Mouse (Mus musculus): ENCODE data around the gene Zfp598.
"Not testable (repeated sequence)": the region's sequence is repeated elsewhere in the genome, so short reads cannot be mapped to it uniquely, and the experiment has no call there.

Zfp598 gene

DNA sequence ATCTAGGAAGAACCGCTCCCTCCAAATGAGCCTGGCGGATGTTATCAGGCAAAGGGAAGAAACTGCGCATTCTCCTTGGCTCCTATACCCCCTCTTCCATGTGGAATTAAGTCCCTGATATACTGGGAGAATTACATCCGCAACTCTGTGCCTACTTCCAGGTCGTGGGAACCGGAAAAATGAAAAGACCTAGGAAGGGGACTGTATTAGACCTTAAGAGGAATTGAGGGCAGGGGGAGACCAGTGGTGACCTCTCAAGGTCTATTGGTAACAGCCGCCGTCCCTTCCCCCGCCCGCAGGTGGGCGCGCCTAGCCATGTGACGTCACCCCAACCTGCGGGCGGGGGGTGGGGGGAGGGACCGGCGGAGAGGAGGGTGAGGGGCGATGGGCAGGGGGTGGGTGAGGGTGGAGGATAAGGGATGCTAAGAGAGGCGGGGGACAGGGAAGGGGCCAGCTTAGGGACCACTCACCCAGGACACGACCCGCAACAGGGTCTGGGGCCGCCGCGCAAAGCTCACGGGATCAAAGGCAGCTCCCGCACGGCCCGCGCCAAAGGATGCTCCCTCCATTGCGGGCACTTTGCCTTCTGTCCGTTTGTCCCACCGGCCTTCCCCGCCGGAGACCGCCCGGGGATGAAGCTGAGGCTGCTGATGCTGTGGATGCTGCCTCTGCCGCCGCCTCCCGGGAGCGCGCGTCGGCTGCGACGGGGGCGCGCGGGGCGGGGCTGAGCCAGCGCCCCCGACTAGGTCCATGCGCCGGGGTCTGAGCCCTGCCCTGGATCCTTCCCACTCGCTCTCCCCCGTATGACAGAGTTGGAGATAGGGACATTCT, 20.0 kb downstream of the Zfp598 start, which contains the start of gene Syngr3:
TSS of gene Syngr3 (minus strand) at position 705 of the 831 bp plus-strand sequence.
- no peak for DNase-seq (ENCODE audit: low spot score)

DNA sequence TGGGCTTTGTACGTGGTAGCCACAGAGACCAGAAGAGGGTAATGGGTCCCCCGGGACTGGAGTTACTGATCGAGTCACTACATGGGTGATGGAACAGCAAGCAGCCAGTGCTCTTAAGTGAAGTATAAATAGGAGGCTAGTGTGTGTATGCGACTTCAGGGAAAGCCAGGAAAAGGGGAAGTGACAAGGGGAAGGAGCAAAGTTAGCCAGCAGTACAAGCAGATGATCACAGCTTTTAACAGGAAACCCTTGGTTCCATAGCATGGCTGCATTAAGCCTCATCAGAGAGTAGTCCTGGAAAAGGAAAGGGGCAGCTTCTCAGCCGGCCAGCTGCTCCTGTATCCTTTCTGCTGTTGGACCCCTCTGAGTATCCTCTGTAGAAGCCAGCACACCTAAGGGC, 22.9 kb downstream of the Zfp598 start:
- DNase-seq (ENCODE audit: low spot score), result no peak

DNA sequence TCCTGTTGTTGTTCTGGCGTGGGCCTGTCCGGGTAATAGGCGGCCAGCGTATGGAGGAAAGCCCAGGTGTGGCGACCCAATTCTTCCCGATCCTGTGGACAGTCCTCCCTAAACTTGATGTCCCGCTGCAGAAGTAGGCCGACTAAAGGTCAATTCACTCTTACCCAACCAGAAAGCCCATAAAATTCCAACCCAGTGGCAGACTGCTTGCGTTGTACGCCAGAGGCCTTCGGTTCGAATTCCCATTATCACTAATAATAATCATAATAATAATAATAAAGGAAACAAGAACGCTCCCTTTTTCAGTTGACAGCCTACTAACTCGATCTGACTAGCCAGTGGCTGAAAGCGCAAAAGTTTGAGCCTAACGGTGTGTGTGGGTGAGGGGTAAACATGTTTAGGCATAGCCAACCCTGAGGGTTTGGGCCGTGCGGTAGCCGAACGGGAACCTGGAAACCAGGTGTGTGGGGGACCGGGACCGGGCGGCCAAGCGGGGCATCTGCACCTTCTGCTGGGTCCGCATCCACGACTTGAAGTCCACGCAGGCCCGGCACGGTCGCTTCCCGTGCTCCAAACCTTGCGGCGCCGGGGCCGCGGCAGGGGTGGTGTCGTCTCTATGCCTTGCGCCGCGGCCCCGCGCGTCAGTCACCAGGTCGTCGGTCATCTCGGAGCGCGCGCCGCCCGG, 26.0 kb downstream of the Zfp598 start:
- peak; percentile 33 for DNase-seq (ENCODE audit: low spot score)

DNA sequence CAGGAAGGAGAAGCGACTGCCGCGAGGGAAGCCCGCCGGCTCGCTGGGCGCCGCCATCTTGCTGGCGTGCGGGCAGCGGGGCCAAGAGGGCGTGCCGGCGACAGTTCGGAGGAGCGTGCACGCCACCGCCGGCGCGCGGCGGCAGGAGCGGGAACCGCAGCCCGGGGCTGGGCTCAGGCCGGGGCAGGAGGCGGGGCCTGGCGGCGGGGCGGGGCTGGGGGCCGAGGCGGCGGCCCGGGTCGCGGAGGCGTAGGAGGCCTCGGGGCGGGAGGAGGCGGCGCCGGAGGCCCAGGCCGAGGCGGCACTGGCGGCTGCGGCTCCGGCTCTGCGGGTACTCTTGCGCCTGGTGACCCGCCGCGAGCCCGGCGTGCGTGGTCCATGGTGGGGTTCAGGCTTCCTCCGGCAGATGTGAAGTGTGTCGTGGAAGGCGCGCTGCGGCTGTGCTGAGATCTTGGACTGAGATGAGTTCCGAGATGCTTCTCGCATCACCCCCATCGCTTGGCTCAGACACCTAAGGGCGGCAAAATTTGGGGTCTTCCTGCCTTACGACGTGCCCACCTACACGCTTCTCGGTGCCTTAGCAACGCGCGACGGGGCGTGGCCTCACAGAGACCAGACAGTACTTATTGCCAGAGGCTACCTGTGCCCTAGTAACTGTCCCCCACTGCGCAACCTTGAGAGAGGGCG, 26.7 kb downstream of the Zfp598 start, which contains the start of the genes Gfer and Noxo1:
TSS of gene Gfer (minus strand) at position 146 of the 687 bp plus-strand sequence.
TSS of gene Noxo1 (plus strand) at position 224 of the 687 bp plus-strand sequence.
- peak; percentile 76 for DNase-seq (ENCODE audit: low spot score)

- no peak for DNase-seq (ENCODE audit: low spot score)
Observed at GRCm38 (mm10) chr17:24697985-24698384, 28.5 kb downstream of the Zfp598 start.

GRCm38 (mm10) chr17:24698715-24699114, 29.2 kb downstream of the Zfp598 start:
- no peak for DNase-seq (ENCODE audit: low spot score)

DNA sequence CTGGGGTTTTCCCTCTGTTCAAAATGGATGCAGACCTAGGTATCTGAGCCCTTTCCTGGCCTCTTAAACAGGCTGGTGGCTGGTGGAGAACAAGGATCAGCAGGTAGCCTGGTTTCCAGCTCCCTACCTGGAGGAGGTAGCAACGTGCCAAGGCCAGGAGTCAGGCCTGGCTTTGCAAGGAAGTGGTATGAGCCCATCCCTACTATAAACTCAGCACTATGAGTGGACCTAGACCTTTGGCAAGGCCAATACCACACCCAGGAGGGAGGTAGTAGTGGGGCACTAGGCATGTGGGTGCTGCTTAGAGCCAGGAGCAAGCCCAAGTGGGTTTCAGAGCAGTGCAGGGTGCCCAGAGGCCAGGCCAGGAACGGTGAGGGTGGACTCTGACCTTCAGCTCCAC, 30.0 kb downstream of the Zfp598 start:
- DNase-seq (ENCODE audit: low spot score), result no peak

DNA sequence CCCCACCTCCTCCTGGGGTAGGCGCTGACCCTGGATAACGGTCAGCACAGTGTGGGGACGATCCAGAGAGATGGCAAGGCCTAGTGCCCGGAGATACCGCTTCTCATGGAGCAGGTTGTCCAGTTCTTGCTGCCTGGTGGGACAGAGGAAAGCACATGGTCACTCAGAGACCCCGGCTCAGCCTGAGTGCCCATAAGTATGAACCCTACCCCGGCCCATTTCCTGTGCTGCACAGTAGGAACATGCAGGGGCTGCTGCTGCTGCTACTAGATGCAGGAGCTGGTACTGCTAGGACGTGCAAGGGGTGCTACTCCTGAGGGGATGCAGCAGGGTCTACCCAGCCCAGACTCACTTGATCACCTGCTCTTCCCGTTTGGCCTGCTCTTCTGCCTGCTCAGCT, 31.8 kb downstream of the Zfp598 start:
- DNase-seq (ENCODE audit: low spot score), result no peak

DNA sequence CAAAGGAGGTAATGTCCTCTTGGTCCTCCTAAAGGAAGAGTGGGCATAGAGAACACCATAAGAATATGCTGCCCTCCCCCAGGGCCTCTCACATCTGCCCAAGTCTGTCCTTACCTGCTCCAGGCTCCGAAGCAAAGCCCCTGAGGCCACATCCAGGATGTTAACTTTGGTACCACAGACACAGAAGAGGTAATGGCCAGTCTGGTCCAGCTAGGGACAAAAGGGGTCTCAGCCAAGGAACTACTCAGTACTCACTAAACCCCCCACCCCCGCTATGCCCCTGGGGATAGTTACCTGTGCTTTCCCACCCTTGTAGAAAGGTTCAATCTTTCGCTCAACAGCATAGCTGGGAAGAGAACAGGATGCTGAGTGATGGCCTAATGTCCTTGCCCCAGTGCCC, 36.3 kb downstream of the Zfp598 start:
- DNase-seq (ENCODE audit: low spot score), result no peak

DNA sequence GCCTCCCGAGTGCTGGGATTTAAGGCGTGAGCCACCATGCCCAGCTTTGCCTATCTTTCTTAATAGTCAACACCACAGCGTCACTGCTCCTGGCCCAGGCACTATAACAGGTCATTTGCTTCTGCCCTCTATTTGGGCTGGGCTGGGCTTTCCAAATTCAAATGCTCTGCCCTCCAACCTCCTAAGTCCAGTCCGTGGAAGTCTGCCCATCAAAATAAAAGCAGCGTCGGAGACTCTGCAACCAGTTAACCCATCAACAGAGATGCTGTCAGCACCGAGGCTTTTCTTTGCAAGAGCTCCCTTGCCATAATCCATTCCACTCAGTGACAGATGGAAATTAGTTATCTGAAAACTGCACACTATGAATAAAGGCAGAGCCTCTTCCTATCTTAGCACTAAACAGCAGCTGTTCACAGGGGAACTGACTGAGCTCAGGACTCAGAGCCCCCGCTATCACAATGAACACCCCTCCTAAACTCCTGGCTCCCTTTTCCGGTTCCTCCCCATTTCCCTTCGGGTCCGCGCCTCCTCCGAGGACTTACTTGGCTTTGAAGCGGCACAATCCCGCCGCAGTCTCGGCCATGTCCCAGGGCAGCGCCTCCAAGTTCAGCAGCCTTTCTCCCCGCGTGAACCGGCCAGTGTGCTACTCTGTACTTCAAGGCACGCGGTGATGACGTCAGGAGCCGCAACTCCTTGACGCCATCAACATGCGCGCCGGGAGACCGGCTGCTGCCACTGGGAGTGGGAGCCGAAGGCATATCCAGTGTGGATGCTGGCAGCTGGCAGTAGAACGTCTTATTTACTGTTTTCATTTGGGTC, 37.7 kb downstream of the Zfp598 start, which contains the start of gene Tbl3:
TSS of gene Tbl3 (minus strand) at position 679 of the 819 bp plus-strand sequence.
- DNase-seq (ENCODE audit: low spot score), result peak; percentile 94

DNA sequence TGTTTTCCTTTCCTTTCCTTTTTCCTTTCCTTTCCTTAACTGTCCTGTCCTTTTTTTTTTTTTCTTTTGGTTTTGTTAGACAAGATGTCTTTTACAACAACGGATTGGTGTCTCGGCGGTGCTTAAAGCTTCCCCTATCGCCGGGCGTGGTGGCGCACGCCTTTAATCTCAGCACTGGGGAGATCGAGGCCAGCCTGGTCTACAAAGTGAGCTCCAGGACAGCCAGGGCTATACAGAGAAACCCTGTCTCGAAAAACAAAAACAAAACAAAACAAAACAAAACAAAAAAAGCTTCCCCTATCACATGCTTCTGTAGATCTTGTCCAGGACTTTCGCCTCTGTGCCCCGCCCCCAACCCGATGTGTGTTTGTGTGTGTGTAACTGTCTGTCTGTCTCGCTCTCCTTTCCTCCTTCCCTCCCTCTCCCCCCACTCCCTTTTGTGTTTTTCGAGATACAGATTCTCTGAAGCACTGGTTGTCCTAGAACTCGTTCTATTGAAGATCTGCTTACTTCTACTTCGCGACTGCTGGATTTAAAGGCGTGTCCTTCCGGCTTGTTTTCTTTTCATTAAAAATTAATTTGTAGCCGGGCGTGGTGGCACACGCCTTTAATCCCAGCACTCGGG, 38.4 kb downstream of the Zfp598 start:
- DNase-seq (ENCODE audit: low spot score), result no peak

- peak; percentile 45 for DNase-seq (ENCODE audit: low spot score)
Observed at GRCm38 (mm10) chr17:24708646-24709045, 39.2 kb downstream of the Zfp598 start.

DNA sequence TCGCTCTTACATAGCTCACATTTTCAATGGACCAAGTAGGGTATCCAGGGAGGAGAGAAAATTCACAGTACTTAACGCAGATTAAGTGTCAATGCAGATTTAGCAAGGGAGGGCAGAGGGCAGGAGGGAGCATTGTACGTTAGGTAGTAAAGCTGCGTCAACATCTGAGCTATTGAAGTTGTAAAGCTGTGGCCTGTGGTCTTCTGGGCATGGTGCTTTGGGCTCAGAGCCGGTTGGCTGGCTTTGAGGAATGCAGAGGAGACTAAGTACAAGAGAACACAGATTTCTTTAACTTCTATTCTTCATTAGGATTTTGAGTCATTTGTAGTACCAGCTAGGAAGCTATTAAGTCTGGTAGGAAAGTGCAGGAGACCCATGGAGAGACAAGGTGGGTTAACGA, 46.1 kb downstream of the Zfp598 start:
- no peak for DNase-seq (ENCODE audit: low spot score)

DNA sequence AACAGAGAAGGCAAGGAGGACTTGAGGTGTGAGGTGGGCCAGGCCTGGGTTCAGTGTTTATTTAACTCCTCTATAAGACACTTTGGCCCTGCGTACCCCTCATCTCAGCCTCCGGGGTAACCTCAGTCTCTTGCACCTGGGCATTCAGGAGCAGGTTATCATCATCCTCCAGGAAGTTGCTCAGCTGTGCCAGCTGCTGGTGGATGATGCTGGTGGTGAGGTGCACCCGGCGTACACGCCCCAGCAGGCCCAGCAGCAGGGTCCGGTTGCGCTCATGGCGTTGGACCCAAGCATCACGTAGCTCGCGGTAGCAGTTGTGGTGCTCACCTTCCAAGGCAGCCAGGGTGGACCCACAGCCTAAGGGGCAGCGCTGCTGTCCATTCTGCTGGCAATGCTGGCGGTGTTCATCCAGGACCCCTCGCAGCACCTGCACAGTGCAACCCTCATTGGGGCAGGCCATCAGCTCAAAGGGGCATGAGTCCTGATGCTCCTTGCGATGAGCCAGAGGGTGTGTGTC, 46.7 kb downstream of the Zfp598 start:
- DNase-seq (ENCODE audit: low spot score), result no peak

DNA sequence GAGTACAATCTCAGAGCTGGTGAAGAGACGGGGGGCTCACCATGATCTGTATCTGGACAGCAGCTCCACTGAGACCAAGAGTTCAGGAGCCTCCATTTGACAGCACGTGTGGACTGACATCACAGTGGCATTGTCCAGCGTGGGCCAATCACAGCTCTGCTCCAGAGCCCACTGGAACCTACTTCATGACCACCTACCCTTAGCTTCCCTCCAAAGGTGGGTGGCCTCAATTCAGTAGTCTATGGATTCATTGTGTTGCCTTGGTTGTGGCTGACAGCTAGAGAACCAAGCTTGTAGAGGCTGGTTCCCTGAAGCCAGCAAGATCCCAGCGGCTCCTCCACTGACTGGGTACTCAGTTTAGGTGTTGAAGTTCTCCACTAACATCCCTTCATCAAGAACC, 48.5 kb downstream of the Zfp598 start, which contains the start of the genes Rnf151 and Rps2:
TSS of gene Rnf151 (minus strand) at position 121 of the 400 bp plus-strand sequence.
TSS of gene Rps2 (plus strand) at position 174 of the 400 bp plus-strand sequence.
- no peak for DNase-seq (ENCODE audit: low spot score)

DNA sequence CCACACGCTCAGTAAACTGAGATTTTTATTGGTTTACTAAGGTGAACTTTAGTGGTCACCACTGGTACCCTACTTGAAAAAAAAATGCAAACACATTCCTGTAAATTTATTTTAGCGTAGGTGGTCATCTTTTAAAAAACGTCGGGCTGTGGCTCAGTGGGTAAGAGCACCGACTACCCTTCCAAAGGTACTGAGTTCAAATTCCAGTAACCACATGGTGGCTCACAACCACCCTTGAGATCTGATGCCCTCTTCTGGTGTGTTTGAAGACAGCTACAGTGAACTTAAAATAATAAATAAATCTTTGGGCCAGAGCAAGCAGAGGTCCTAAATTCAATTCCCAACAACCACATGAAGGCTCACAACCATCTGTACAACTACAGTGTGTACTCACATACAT, 49.5 kb downstream of the Zfp598 start:
- not testable (repeated sequence) for DNase-seq (ENCODE audit: low spot score)

DNA sequence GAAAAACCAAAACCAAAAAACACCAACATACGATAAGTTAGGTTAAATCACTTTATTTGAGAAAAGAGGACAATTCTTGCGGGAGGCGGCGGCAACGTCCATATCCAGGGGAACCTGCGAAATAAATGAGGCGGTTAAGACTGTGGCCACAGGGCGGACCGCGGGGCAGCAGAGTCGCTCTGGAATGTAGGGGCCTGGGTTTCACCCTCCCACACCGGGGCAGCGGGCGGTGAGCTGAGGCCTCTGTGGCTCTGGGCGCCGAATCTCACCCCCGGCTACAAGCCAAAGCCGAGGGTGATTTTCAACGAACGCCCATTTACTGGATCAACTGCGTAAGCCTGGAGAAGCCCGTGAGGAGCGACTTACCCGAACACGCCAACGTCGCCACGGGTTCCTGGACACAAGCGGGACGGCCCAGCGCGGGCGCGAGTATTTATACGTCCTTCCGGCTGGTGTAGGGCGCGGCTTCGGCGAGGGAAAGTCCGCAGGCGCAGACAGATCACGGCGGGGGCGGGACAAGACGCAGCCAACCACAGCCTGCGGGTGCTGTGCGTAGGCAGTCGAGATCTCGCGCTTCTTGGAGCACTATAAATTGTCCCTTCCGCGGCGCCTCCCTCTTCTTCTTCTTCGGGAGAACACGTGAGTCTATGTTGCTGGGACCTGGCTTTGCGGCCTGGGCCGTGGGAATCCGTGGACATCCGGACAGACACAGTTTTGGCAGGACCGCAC, 50.2 kb downstream of the Zfp598 start:
- peak; percentile 97 for DNase-seq (ENCODE audit: low spot score)

DNA sequence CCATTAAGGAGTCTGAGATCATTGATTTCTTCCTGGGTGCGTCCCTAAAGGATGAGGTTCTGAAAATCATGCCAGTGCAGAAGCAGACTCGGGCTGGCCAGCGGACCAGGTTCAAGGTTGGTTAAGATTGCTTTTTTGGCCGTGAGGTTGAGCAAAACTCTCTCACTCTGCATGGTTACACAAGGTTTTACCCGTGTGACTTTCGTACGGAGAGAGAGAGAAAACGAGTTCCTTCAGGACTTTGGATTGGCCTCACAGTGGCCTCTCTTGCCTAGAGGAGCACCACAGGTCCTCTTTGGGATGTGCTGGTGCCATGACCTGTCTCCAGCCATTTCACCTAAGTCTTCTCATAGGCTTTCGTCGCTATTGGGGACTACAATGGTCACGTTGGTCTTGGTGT, 51.1 kb downstream of the Zfp598 start:
- DNase-seq (ENCODE audit: low spot score), result not testable (repeated sequence)

- not testable (repeated sequence) for DNase-seq (ENCODE audit: low spot score)
Observed at GRCm38 (mm10) chr17:24721383-24721955, 52.0 kb downstream of the Zfp598 start.
